Mouse (Mus musculus) erythroblast, embryonic 14.5 days (primary cell): ENCODE measurements around the gene Snx14.

Experiments used
- GATA1 ChIP-seq: IDR thresholded peaks from 2 replicates; pipeline ENCODE4 v1.6.1; 2012; ENCODE audit warnings: low read length, inconsistent platforms, mixed read lengths
- TAL1 ChIP-seq: IDR thresholded peaks from 3 replicates; pipeline ENCODE4 v1.6.1; 2012; ENCODE audit warnings: low read length, inconsistent platforms, mixed read lengths

GRCm38 (mm10) chr9:88340819-88341218 is 97.9 kb downstream of the Snx14 start:
- TF ChIP-seq TAL1 (no peak), GATA1 (no peak)
